Mouse (Mus musculus) left cerebral cortex, postnatal 10 days (tissue): ENCODE results near the gene Zpr1. TPM values are rescaled to one million over a fixed set of nuclear protein-coding genes. Genes with fewer than 3 reads are reported as not detected.

Experiments used
- DNase-seq, 2 experiments: peaks; one replicate each; pipeline ENCODE4 v3.0.0; 2021 to 2022; ENCODE audit warnings: low spot score in 2 of 2, mixed read lengths in 1 of 2; ENCODE audit errors: extremely low spot score in 1 of 2
- intact Hi-C: fragments of 180-260 bp; cut with DNase I; formaldehyde crosslinking; loops from one replicate; pipeline ENCODE4 v1.15.1; 2025
- total RNA-seq, 2 experiments: library from RNA; stranded (reverse); gene quantifications; 2 replicates each; pipeline ENCODE4 v1.2.3; 2021

Zpr1 gene
- 10 to 100 TPM; 38.9 to 41.3 TPM for total RNA-seq

DNA sequence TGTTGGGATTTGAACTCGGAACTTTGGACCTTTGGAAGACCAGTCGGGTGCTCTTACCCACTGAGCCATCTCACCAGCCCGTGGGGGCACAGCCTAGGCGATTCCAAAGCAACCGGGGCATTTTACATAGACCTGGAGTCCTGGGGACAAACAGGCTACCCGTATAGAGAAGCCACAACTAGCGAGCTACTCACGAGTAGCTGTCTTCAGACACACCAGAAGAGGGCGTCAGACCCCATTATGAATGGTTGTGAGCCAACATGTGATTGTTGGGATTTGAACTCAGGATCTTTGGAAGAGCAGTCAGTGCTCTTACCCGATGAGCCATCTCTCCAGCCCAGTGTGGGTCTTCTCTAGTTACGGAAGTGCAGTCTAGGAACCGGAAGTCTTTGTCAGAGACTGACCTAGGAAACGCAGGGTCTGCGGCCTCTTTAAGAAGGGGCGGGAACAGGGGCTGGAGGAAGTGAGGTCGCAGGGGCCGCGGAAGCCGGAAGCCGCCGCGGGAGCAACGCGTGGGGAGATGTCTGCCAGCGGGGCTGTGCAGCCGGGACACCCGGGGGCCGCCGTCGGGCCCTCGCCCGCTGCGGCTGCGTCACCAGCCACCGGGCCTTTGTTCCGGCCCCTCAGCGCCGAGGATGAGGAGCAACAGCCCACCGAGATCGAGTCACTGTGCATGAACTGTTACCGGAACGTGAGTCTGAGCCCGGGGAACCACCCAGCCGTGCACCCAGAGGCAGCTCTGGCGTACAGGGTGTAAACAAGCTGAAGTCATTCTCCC, at the start of gene Zpr1:
Gene Zpr1, plus strand, starts transcription at position 388 of the 778 bp plus-strand sequence.
- DNase-seq = peak; percentile 88 to 93
- intact Hi-C loops = no loop called here

DNA sequence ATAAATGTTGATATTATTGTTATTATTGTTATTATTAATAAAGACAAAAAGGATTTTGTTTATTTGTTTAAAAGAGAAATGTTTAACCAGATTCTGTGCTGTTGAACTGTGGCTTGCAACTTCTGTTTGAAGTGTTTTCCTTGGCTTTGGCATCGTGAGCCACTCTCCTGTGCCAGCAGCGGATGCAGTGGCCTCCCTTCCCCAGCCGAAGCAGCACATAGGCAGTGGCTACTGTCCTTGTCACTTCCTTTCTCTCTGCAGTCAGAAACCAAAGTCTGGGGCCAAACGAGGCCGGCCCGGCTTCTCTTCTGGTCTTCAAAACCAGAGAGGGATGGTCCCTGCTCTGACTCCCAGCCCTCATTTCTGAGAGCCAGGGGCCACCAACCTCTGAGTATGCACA, 49.8 kb upstream of the Zpr1 start:
- peak in 1 of 2 experiments; percentile 63 for DNase-seq
- intact Hi-C loops = no loop called here

DNA sequence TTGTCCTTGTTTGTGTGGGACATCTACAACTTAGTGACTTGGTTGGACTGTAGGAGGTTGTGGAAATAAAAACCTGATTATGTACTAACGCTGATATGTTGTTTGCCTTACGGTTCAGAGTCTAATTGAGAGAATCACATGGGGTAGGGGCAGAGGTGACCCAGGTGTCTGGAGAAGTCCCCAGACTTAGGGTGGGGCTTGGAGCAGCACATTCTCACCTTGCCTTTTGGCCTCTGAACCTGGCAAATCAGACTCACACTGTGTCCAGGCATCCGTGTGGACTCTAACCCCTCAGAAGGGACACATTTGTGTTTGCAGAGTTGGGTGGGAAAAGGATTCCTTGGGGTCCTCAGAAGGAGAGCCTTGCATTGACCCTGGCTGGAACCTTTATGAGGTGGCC, 48.8 kb upstream of the Zpr1 start:
- intact Hi-C loops = no loop called here
- no peak for DNase-seq

DNA sequence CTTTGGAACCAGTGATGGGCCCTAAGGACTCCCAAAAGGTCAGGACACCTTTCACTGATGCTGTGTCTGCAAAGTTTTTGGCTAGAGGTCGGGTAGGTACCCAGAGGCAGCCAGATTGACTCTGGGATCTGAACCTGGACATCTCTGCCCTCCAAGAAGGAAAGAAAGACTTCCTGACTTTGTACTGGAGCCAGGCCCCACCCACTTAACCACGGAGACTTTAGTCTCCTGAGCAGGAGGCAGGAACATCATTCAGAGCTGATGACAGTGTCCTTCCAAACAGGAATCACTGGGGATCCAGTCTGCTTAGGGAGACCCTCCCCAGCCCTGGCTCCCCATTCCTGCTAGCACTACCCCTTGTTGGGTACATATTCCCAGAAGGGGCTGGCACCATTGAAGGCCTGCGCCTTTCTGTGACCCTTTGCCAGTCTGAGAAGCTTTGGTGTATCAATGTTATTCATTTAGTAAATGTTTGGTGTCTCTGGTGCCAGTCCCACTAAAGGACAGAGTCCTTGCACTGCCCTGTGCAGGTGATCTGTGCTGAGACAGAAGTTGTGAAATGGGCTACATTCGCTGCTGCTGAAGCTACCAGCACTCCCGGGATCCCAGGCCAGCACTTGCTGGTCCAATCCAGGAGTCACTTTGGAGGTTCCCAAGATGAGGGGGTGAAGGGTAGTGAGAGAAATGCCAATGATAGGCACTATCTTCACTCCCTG, 47.8 kb upstream of the Zpr1 start:
- no peak for DNase-seq
- intact Hi-C loops = no loop called here

DNA sequence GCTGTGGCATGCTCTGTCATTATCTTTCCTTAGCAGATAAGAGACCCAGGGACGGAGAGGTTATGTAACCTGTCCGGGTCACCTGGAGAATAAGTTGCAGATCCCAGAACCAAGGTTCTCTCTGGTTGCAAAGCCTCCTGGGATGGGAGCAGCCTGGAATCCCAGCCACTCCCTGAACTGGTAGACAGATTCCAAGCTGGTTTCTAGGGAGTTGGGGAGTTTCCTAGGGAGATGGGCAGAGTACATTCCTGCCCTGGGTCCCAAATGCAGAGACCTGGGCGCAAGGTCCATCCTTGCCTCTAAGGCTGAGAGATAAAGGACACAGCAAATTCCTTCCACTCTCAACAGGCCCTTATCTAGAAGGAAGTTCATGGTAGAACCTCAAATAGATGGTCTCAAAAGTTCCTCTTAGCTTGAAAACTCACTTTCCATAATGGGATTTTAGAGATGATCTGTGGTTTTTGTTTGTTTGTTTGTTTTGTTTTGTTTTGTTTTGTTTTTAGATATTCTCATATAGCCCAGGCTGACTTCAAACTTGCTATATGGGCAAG, 45.7 kb upstream of the Zpr1 start:
- no peak for DNase-seq
- intact Hi-C loops = no loop called here

DNA sequence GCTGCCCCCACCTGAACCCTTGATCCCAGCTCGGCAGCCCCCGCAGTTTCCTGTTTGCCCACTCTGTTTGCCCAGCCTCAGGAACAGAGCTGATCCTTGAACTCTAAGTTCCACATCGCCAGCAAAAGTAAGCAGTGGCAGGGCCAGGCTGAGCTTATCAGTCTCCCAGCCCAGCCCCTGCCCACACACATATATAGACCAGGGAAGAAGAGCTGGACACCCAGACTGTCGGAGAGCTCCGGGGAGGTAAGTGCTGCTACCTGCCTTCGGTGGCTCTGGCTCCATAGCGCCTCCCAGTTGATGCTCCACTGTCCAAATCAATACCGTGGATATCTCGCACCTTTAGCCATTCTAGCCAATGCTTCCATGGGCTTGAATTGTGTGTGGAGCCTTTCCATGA, 44.4 kb upstream of the Zpr1 start, which contains the start of gene Apoa1:
Gene Apoa1, plus strand, starts transcription at position 90 of the 400 bp plus-strand sequence.
- no peak for DNase-seq
- intact Hi-C loops = no loop called here

DNA sequence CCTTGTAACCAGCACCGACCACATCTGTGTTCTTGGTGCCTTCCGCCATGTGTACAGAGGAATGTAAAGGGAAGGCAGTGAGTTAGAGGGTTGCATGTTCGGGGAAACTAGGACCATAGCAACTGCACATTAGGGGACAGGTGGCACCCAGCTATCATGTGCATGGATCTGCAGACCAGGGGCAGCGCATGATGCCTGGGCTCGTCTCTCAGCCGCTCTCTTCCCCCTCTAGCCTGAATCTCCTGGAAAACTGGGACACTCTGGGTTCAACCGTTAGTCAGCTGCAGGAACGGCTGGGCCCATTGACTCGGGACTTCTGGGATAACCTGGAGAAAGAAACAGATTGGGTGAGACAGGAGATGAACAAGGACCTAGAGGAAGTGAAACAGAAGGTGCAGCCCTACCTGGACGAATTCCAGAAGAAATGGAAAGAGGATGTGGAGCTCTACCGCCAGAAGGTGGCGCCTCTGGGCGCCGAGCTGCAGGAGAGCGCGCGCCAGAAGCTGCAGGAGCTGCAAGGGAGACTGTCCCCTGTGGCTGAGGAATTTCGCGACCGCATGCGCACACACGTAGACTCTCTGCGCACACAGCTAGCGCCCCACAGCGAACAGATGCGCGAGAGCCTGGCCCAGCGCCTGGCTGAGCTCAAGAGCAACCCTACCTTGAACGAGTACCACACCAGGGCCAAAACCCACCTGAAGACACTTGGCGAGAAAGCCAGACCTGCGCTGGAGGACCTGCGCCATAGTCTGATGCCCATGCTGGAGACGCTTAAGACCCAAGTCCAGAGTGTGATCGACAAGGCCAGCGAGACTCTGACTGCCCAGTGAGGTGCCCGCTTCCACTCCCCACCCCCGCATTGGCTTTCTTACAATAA, 43.1 kb upstream of the Zpr1 start:
- peak; percentile 89 to 92 for DNase-seq
- intact Hi-C loops = no loop called here

DNA sequence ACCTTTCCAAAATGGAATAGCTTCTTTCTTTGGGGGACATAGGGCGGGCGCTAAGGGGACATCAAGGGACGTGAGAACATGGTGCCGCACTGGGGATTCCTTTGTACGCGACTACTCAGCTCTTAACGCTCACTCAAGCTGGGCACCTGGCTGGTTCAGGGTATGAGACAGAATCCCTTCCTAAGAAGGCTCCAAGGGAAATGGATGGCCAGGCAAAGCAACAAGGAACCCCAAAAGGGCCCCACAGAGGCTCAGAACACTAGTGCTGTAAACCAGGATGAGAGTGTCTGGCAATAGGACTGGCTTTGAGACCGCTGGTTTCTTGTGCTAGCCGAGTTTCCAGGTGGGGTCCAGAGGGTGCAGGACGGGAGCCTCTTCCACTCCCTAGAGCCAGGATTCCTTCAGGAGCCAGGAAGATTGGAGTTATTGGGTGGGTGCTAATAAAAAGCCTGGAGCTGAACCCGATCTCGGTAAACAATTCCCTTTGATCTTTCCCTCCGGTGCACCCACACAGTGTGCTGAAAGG, 42.4 kb upstream of the Zpr1 start:
- intact Hi-C loops = no loop called here
- DNase-seq = no peak

DNA sequence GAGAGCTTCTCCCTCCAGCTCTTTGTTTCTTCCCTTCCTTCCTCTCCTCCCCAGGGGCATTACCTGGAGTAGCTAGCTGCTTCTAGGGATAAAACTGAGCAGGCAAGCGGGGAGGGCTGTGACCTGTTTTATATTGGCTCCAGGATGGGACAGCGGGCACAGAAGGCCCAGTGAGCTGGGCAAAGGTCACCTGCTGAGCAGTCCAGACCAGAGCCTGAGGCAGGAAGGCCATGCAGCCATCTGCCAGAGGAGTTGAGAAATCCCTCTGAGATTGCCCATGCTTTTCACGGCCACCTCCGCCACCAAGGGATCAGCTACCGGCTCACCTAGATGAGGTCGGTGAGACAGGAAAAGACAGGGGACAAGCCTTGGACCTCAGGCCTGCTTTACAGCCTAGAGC, 37.7 kb upstream of the Zpr1 start:
- no peak for DNase-seq

DNA sequence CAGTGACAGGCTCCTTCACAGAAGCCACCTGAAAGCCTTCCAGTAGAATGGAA, 37.4 kb upstream of the Zpr1 start, which contains the start of gene Apoc3:
Gene Apoc3, minus strand, starts transcription at position 41 of the 53 bp plus-strand sequence.
- intact Hi-C loops = no loop called here
- DNase-seq = no peak

More for the DNA sequence above, 37.7 kb upstream of the Zpr1 start:
- intact Hi-C loops = no loop called here

DNA sequence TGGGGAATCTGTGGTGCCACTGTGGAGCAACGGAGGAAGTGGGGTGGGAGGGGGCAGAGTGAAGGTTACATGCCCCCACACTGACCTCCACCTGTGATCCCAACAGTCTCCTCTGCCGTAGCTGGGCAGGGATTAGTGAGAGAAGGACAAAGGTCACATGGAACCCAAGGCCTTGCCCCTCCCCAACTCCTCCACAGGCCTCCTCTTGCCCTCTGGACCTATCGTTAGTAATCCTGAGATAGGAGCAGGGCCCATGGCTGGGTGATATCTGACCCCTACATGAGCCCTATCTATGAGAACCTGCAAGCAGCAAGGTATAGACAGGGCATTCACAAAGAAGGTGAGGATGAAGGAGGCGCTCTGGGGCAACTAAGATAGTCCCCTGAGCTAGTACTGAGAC, 37.2 kb upstream of the Zpr1 start:
- no peak for DNase-seq
- intact Hi-C loops = no loop called here

DNA sequence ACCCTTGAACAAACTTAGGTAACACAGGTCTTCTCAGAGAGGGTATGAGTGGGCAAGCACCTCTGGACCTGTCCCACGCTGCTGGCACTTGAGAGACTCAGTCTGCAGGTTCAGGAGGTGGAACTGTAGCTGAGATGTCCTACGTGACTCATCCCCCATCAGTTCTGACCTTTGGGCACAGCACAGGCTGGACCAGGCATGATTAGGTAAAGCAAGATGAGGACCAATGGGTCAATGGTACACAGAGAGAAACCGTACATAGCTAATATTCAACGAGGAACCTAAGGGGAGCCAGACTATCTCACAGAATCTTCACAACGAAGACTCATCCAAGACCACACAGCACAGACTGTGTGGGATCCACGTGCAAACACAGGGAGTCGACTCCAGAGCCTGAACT, 34.0 kb upstream of the Zpr1 start:
- intact Hi-C loops = no loop called here
- no peak for DNase-seq

DNA sequence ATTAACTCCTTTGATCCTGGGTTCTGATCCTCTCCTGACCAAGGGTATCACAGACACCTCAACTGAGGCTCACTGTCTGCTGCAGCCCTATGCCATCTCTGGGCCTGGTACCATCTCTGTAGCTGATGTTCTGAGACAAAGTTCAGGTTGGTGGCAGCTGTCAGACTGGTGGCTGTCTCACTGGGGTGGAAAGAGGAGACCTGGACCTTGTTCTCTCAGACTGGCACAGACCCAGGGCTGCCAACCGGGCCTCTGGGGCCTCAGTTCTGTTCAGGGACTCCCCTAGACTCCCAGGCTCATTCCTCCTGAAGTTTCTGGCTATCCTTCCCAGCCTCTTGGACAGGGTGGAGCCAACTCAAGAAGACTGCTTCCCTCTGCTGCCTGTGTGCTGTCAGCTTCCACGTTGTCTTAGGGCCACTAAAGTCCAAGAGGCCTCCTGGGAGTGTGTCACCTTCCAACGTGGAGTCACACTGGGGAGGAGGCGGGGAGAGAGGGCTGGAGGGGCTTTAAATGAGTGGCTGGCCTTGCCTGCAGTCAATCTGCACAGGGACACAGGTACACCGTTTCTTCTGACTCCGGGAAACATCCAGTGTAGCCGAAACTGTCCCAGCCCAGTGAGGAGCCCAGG, 32.2 kb upstream of the Zpr1 start, which contains the start of gene Apoa4:
Gene Apoa4, plus strand, starts transcription at position 171 of the 628 bp plus-strand sequence.
- intact Hi-C loops = no loop called here
- no peak for DNase-seq

DNA sequence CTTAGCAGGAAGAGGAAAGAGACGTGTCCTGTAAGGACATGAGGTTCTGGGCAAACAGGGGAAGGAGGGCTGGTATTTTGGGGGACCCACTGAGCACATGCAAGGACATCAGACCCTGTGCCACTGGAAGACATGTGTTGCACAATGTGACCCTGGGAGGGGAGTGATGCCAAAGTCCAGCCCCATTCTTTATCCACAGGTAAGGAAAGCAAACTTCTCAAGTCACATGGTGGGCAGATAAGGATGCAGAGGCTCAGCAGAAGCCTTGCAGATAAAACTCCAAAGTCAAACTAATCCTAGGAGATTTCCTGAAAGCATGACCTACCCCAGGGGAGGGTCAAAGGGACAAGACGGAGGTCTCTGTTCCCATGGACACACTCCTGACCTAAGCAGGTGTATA, 31.0 kb upstream of the Zpr1 start:
- DNase-seq = no peak
- intact Hi-C loops = no loop called here

DNA sequence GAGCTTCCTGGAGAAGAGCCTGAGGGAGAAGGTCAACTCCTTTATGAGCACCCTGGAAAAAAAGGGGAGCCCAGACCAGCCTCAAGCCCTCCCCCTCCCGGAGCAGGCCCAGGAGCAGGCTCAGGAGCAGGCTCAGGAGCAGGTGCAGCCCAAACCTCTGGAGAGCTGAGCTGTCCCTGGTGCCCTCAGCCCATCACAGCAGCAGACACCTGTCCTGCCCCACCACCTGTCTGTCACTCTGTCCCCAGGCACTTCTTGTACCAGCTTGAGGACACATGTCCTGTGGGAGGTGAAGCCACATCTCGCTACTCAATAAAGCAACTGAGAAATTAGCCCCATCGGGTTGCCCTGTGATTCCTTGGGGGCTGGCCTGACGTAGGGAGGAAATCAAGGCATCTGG, 29.7 kb upstream of the Zpr1 start:
- DNase-seq = no peak
- intact Hi-C loops = no loop called here

DNA sequence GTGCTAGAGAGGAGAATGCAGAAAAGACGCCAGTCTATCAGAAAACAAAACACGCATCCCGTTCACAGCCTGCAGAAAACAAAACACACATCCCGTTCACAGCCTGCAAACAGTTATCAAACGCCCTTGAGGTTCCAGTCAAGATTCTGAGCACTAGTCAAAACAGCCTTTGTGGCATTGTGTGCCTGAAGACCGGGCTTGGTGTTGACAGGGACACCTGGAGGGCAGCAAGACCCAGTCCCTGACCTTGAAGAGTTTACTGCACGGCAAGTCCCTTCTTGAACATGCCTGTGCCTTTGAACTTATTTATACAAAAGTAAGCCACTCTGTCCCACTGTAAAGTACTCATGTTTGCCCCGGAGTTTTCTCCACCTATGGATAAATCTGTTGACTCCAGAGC, 29.3 kb upstream of the Zpr1 start:
- no peak for DNase-seq
- intact Hi-C loops = no loop called here

DNA sequence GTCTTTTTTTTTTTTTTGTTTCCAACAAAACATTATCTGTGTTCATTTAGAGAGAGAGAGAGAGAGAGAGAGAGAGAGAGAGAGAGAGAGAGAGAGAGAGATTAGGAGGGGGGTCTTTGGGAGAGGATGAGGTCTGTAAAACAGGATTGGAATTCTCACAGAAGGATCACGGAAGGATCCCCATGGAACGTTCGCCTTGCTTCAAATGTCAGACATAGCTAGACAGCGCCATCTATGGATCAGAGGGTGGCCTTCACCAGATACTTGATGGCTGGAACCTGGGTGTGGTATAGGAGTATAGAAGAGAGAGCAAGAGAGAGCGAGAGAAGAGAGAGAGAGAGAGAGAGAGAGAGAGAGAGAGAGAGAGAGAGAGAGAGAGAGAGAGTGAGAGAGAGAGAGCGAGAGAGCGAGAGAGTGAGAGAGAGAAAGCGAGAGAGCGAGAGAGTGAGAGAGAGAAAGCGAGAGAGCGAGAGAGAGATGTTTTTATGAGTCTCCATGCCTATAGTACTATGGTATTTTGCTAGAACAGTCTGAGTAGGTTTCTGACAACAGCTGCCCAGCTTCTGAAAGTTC, 26.0 kb upstream of the Zpr1 start:
- peak; percentile 68 to 69 for DNase-seq
- intact Hi-C loops = loop anchor here (5.0 kb wide), 1 partner anchor 245 kb away; no protein-coding TSS in a partner anchor

DNA sequence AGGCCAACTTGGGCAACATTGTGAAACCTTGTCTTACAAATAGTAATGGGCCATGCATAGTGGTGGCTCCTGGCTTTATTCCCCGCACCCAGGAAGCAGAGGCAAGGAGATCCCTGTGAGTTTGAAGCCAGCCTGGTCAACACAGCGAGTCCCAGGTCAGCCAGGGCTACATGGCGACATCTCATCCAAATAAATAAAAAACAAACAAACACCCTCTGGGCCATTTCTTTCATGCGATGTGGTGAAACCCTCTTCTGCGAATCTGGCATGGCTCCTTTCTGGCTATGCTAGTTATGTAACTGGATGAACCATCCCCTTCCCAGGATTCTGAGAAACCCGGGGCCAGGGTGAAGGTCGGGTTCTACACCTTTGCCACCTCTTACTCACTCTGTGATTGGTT, 16.7 kb upstream of the Zpr1 start:
- DNase-seq = no peak
- intact Hi-C loops = no loop called here
